Mouse (Mus musculus): ENCODE results near the gene Fcna. TPM values are rescaled to one million over a fixed set of nuclear protein-coding genes. Genes with fewer than 3 reads are reported as not detected.
A peak's percentile ranks its signal among the peaks of the same experiment; 100 is the strongest.

The Fcna gene
- total and polyA plus RNA-seq, 3 experiments: 0.21 TPM; not detected in 2

DNA sequence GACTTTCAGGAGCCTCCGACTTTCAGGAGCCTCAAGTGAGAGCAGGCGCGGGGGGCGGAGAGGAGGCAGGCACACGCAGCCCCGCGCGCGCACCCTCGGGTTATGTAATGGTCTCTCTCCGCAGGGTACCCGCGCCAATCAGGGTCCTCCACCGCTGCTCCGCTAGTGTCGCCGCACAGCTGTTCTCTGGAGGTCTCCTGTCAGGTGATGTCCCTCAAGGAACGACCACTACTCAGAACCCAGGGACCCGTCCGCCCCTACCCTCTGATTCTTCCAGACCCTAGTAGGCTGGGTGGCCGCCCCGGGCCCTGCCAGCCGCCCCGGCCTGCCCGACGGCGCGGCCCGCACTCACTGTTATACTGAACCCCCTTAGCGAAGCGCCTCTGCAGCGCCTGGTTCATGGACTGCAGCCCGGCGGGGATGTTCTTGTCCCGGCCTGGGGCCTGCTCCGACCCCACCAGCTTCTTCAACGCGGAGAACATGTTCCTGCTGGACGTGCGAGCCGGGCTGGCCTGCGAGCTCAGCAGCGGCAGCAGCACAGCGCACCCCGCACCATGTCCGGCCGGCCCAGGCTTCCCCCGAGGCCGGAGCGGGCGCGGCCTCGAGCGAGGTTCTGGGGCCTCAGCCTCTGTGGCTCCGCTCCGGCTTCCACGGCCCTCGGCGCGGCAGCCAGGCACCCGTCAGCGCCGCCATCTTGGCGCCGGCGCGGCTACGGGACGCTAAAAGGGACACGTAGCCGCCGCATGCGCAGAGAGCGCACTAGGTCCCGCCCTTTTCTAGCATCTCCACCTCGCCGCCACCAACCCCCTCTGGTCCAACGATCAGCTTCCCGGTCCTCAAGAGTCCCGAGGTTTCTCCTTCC lies 19.8 kb downstream of the Fcna start, which contains the start of gene Rabl6:
Rabl6 (minus strand) TSS at position 761 of the 862 bp plus-strand sequence.
- no peaks in the 10 kb centered on the region for H3K9me3 ChIP-seq (replicated peaks; ENCODE audit: insufficient read depth, low read length)
- DNase-seq (ENCODE audit: low read depth, low spot score): peak; percentile 94
- no peaks in the 10 kb centered on the region for H3K27me3 ChIP-seq (ENCODE audit: control insufficient read depth in 1 of 2, insufficient read depth in 2 of 2, low read length in 2 of 2)
- peak within 1 kb of the TSS; percentile 76 to 99 for H3K4me3 ChIP-seq (ENCODE audit: control insufficient read depth in 1 of 2, insufficient read depth in 1 of 2, low read depth in 2 of 2, low read length in 2 of 2)
- H3K4me1 ChIP-seq (ENCODE audit: control insufficient read depth in 1 of 2, insufficient read depth in 2 of 2, low read length in 2 of 2): peaks cover 0 to 18% of the 10 kb centered on the region in 2 experiments; a peak in 3 of 4 replicates
- H3K79me2 ChIP-seq (ENCODE audit: control insufficient read depth, insufficient read depth, low read length, poor library complexity): peaks cover 28% of the 10 kb centered on the region
- peak within 1 kb of the TSS; percentile 63 for H3K27ac ChIP-seq (ENCODE audit: control insufficient read depth, low read depth, low read length)
- H3K9ac ChIP-seq (ENCODE audit: control insufficient read depth, low read depth, low read length, poor library complexity, severe bottlenecking): peak within 1 kb of the TSS; percentile 99
- peaks cover 0 to 16% of the 10 kb centered on the region in 2 experiments; a peak in 2 of 4 replicates for H3K36me3 ChIP-seq (ENCODE audit: control insufficient read depth in 1 of 2, insufficient read depth in 2 of 2, low read length in 2 of 2)
- peak; percentile 96 for TF ChIP-seq MAX (IDR thresholded peaks at IDR 0.05; ENCODE audit: low read length)
- TF ChIP-seq MYC (IDR thresholded peaks at IDR 0.05; ENCODE audit: low read depth, low read length): 0 out of 2 replicates have a peak, but pooled peaks have one; percentile 64
- peak; percentile 85; the same call in 1 of the 2 replicates for TF ChIP-seq E2F4 (IDR thresholded peaks at IDR 0.05; ENCODE audit: borderline replicate concordance, low read depth, low read length)
- no peak for TF ChIP-seq MAFK (IDR thresholded peaks at IDR 0.05; ENCODE audit: borderline replicate concordance, low read depth, low read length)
- peak; percentile 75; the same call in 1 of the 2 replicates for TF ChIP-seq MXI1 (IDR thresholded peaks at IDR 0.05; ENCODE audit: low read depth, low read length)
- TF ChIP-seq ETS1 (IDR thresholded peaks at IDR 0.05; ENCODE audit: low read depth, low read length): no peak; the same call in 1 of the 2 replicates
- peak in 1 of 2 experiments; percentile 25; a peak in 1 of 4 replicates for TF ChIP-seq EP300 (IDR thresholded peaks at IDR 0.05; ENCODE audit: low read depth in 1 of 2, low read length in 2 of 2)
- peak; percentile 93 for TF ChIP-seq NELFE (IDR thresholded peaks at IDR 0.05; ENCODE audit: low read depth, low read length)
- TF ChIP-seq MEF2A (IDR thresholded peaks at IDR 0.05; ENCODE audit: extremely low read depth, insufficient replicate concordance, low read depth, low read length, poor library complexity, severe bottlenecking): no peak
- TF ChIP-seq GABPA (IDR thresholded peaks at IDR 0.05; ENCODE audit: low read depth, low read length): peak; percentile 27; the same call in 1 of the 2 replicates
- no peak for TF ChIP-seq GATA1 (IDR thresholded peaks at IDR 0.05; ENCODE audit: low read depth, low read length)
- no peak for TF ChIP-seq SMC3 (IDR thresholded peaks at IDR 0.05; ENCODE audit: low read depth, low read length)
- TF ChIP-seq UBTF (IDR thresholded peaks at IDR 0.05; ENCODE audit: borderline replicate concordance, insufficient read depth, low read depth, low read length): no peak
- TF ChIP-seq CTCF (IDR thresholded peaks at IDR 0.05 in 2 of 3, conservative IDR thresholded peaks at IDR 0.05 in 1 of 3; ENCODE audit: control insufficient read depth in 1 of 3, insufficient read depth in 1 of 3, low read depth in 2 of 3, low read length in 3 of 3, poor library complexity in 1 of 3, severe bottlenecking in 1 of 3): no peak
- peak; percentile 61 for TF ChIP-seq SIN3A (IDR thresholded peaks at IDR 0.05; ENCODE audit: low read length)
- no peak for TF ChIP-seq BHLHE40 (IDR thresholded peaks at IDR 0.05; ENCODE audit: borderline replicate concordance, low read depth, low read length)
- peak; percentile 91 for TF ChIP-seq HCFC1 (IDR thresholded peaks at IDR 0.05; ENCODE audit: low read depth, low read length)
- TF ChIP-seq POLR2AphosphoS2 (IDR thresholded peaks at IDR 0.05; ENCODE audit: low read length): peak; percentile 69; the same call in 1 of the 2 replicates
- no peak for TF ChIP-seq ZKSCAN1 (IDR thresholded peaks at IDR 0.05; ENCODE audit: low read depth, low read length)
- no peak for TF ChIP-seq JUND (IDR thresholded peaks at IDR 0.05; ENCODE audit: low read depth, low read length)
- no peak for TF ChIP-seq USF2 (IDR thresholded peaks at IDR 0.05; ENCODE audit: borderline replicate concordance in 1 of 2, insufficient read depth in 1 of 2, low read depth in 1 of 2, low read length in 2 of 2)
- peak; percentile 51; the same call in 1 of the 2 replicates for TF ChIP-seq ELF1 (IDR thresholded peaks at IDR 0.05; ENCODE audit: low read depth, low read length)
- no peak for TF ChIP-seq MYB (IDR thresholded peaks at IDR 0.05; ENCODE audit: low read depth, low read length)
- TF ChIP-seq MAZ (IDR thresholded peaks at IDR 0.05; ENCODE audit: low read depth, low read length): peak; percentile 52; the same call in 1 of the 2 replicates
- peak; percentile 84 to 95 for TF ChIP-seq POLR2A (IDR thresholded peaks at IDR 0.05; ENCODE audit: control insufficient read depth in 1 of 2, insufficient read depth in 1 of 2, low read depth in 1 of 2, low read length in 2 of 2, poor library complexity in 1 of 2)
- no peak for TF ChIP-seq ZC3H11A (IDR thresholded peaks at IDR 0.05; ENCODE audit: low read depth, low read length)
- TF ChIP-seq TBP (IDR thresholded peaks at IDR 0.05; ENCODE audit: low read depth, low read length): peak; percentile 83
- TF ChIP-seq POLR2AphosphoS5 (IDR thresholded peaks at IDR 0.05; ENCODE audit: borderline replicate concordance, low read depth, low read length): no peak
- no peak for TF ChIP-seq ZNF384 (IDR thresholded peaks at IDR 0.05; ENCODE audit: low read depth, low read length)
- no peak for TF ChIP-seq USF1 (IDR thresholded peaks at IDR 0.05; ENCODE audit: low read depth, low read length)
- no peak for TF ChIP-seq TAL1 (IDR thresholded peaks at IDR 0.05; ENCODE audit: low read length)
- TF ChIP-seq NRF1 (IDR thresholded peaks at IDR 0.05; ENCODE audit: insufficient read depth, low read depth, low read length, poor library complexity, severe bottlenecking): peak; percentile 95
- TF ChIP-seq KAT2A (conservative IDR thresholded peaks at IDR 0.05; ENCODE audit: low read depth, low read length): peak; percentile 75; the same call in 1 of the 2 replicates
- peak; percentile 84 for TF ChIP-seq TCF12 (IDR thresholded peaks at IDR 0.05; ENCODE audit: low read depth, low read length)
